Mouse (Mus musculus) embryonic facial prominence, embryonic 15.5 days (tissue): ENCODE measurements at regions not wholly inside any gene's neighbourhood (a gene's known extent, or its start where the extent isn't known, plus 50 kb on each side); places are given as distances from the start of the nearest gene placed in this dataset.

Experiments used
- ATAC-seq: fragments of 200-750 bp; cut with Nextera tagmentation; 2 replicates; pipeline ENCODE4 v1.8.0; 2017; ENCODE audit warnings: low read depth, moderate TSS enrichment; ENCODE audit not compliant: insufficient number of reproducible peaks, low FRiP score, low TSS enrichment
- H3K27ac ChIP-seq: fragments of 300-500 bp; sonication (generic); replicated peaks from 2 replicates; pipeline ENCODE4 v1.5.1; 2015; ENCODE audit warnings: mild to moderate bottlenecking, inconsistent platforms
- H3K27me3 ChIP-seq: fragments of 300-500 bp; sonication (generic); 2 replicates; pipeline ENCODE4 v1.6.1; 2015; ENCODE audit warnings: inconsistent platforms
- H3K36me3 ChIP-seq: fragments of 300-500 bp; sonication (generic); 2 replicates; pipeline ENCODE4 v1.6.1; 2015; ENCODE audit warnings: mild to moderate bottlenecking, inconsistent platforms
- H3K4me1 ChIP-seq: fragments of 300-500 bp; sonication (generic); 2 replicates; pipeline ENCODE4 v1.6.1; 2015; ENCODE audit warnings: inconsistent platforms
- H3K4me2 ChIP-seq: fragments of 300-500 bp; sonication (generic); replicated peaks from 2 replicates; pipeline ENCODE4 v1.6.1; 2015; ENCODE audit warnings: mild to moderate bottlenecking, inconsistent platforms
- H3K4me3 ChIP-seq: fragments of 300-500 bp; sonication (generic); replicated peaks from 2 replicates; pipeline ENCODE4 v1.5.1; 2015; ENCODE audit warnings: mild to moderate bottlenecking, inconsistent platforms
- H3K9ac ChIP-seq: fragments of 300-500 bp; sonication (generic); 2 replicates; pipeline ENCODE4 v1.6.1; 2015; ENCODE audit warnings: inconsistent platforms
- H3K9me3 ChIP-seq: fragments of 300-500 bp; sonication (generic); replicated peaks from 2 replicates; pipeline ENCODE4 v1.6.1; 2016; ENCODE audit warnings: inconsistent platforms
- WGBS: fragments of 180-500 bp; shearing (Covaris S2); methylation state at CpG from one replicate; pipeline ENCODE4 v1.1.7; 2015; 5-methylcytosine and 5-hydroxymethylcytosine counted together

GRCm38 (mm10) chr4:12837097-12837426 is 665.2 kb upstream of the Fam92a start:
- 65% methylated on average over 1 of the region's 1 CpGs for WGBS
- ATAC-seq: no peak
- no peaks in the 10 kb centered on the region for H3K4me1 ChIP-seq
- no peak overlapping the region for H3K4me3 ChIP-seq
- no peak overlapping the region for H3K4me2 ChIP-seq
- no peaks in the 10 kb centered on the region for H3K27me3 ChIP-seq
- no peaks in the 10 kb centered on the region for H3K9me3 ChIP-seq
- H3K9ac ChIP-seq: no peak overlapping the region
- no peaks in the 10 kb centered on the region for H3K36me3 ChIP-seq
- no peak overlapping the region for H3K27ac ChIP-seq

- no peak overlapping the region for H3K4me2 ChIP-seq
- ATAC-seq: no peak
- H3K4me1 ChIP-seq: no peaks in the 10 kb centered on the region
- no peak overlapping the region for H3K27ac ChIP-seq
- H3K9ac ChIP-seq: no peak overlapping the region
- no peak overlapping the region for H3K4me3 ChIP-seq
- no peaks in the 10 kb centered on the region for H3K36me3 ChIP-seq
- no peaks in the 10 kb centered on the region for H3K9me3 ChIP-seq
- WGBS: 40% methylated on average over 4 of the region's 4 CpGs
- no peaks in the 10 kb centered on the region for H3K27me3 ChIP-seq
Observed at GRCm38 (mm10) chr4:12836326-12837096, 664.7 kb upstream of the Fam92a start.

GRCm38 (mm10) chr4:12826419-12826818 is 654.6 kb upstream of the Fam92a start:
- ATAC-seq: no peak
- Histone ChIP-seq H3K4me3 (no peak overlapping the region), H3K9me3 (no peaks in the 10 kb centered on the region), H3K4me1 (no peaks in the 10 kb centered on the region), H3K36me3 (no peaks in the 10 kb centered on the region), H3K27me3 (no peaks in the 10 kb centered on the region), H3K27ac (no peak overlapping the region), H3K9ac (no peak overlapping the region), H3K4me2 (no peak overlapping the region)
- 100% methylated on average over 1 of the region's 1 CpGs for WGBS

- no peak for ATAC-seq
- H3K36me3 ChIP-seq: no peaks in the 10 kb centered on the region
- no peaks in the 10 kb centered on the region for H3K27me3 ChIP-seq
- H3K4me3 ChIP-seq: no peak overlapping the region
- no peak overlapping the region for H3K27ac ChIP-seq
- no peak overlapping the region for H3K9ac ChIP-seq
- WGBS: 81% methylated on average over 2 of the region's 2 CpGs
- H3K9me3 ChIP-seq: no peaks in the 10 kb centered on the region
- no peaks in the 10 kb centered on the region for H3K4me1 ChIP-seq
- no peak overlapping the region for H3K4me2 ChIP-seq
Observed at GRCm38 (mm10) chr4:12814251-12814650, 642.4 kb upstream of the Fam92a start.

GRCm38 (mm10) chr4:12801186-12801585 is 629.4 kb upstream of the Fam92a start:
- Histone ChIP-seq H3K27ac (no peak overlapping the region), H3K27me3 (no peaks in the 10 kb centered on the region), H3K9me3 (no peaks in the 10 kb centered on the region), H3K4me2 (no peak overlapping the region), H3K4me1 (no peaks in the 10 kb centered on the region), H3K4me3 (no peak overlapping the region), H3K36me3 (no peaks in the 10 kb centered on the region), H3K9ac (no peak overlapping the region)
- whole genome bisulfite sequencing: 93% methylated on average over 3 of the region's 3 CpGs
- no peak for ATAC-seq

GRCm38 (mm10) chr4:12799564-12799963 is 627.7 kb upstream of the Fam92a start:
- no peak overlapping the region for H3K4me2 ChIP-seq

GRCm38 (mm10) chr4:12792764-12793422 is 621.1 kb upstream of the Fam92a start:
- Histone ChIP-seq H3K27me3 (no peaks in the 10 kb centered on the region), H3K4me1 (no peaks in the 10 kb centered on the region)
- 72% methylated on average over 11 of the region's 11 CpGs for WGBS

More at GRCm38 (mm10) chr4:12799564-12799963, 627.7 kb upstream of the Fam92a start:
- H3K4me1 ChIP-seq: no peaks in the 10 kb centered on the region
- H3K27me3 ChIP-seq: no peaks in the 10 kb centered on the region
- H3K9ac ChIP-seq: no peak overlapping the region
- 36% methylated on average over 5 of the region's 5 CpGs for WGBS
- ATAC-seq: no peak
- H3K36me3 ChIP-seq: no peaks in the 10 kb centered on the region
- no peak overlapping the region for H3K27ac ChIP-seq
- no peak overlapping the region for H3K4me3 ChIP-seq
- no peaks in the 10 kb centered on the region for H3K9me3 ChIP-seq

GRCm38 (mm10) chr4:12791786-12792674 is 620.2 kb upstream of the Fam92a start:
- no peaks in the 10 kb centered on the region for H3K27me3 ChIP-seq
- H3K4me2 ChIP-seq: no peak overlapping the region
- no peak overlapping the region for H3K4me3 ChIP-seq
- H3K9ac ChIP-seq: no peak overlapping the region
- no peaks in the 10 kb centered on the region for H3K4me1 ChIP-seq
- no peaks in the 10 kb centered on the region for H3K9me3 ChIP-seq
- ATAC-seq: peak; percentile 19; the same call in 1 of the 2 replicates
- H3K27ac ChIP-seq: no peak overlapping the region
- no peaks in the 10 kb centered on the region for H3K36me3 ChIP-seq
- 57% methylated on average over 9 of the region's 9 CpGs for WGBS

More at GRCm38 (mm10) chr4:12792764-12793422, 621.1 kb upstream of the Fam92a start:
- Histone ChIP-seq H3K36me3 (no peaks in the 10 kb centered on the region), H3K4me3 (no peak overlapping the region), H3K27ac (no peak overlapping the region), H3K9ac (no peak overlapping the region), H3K4me2 (no peak overlapping the region), H3K9me3 (no peaks in the 10 kb centered on the region)
- no peak for ATAC-seq

- Histone ChIP-seq H3K27ac (no peak overlapping the region), H3K4me2 (no peak overlapping the region), H3K4me3 (no peak overlapping the region), H3K9me3 (no peaks in the 10 kb centered on the region), H3K36me3 (no peaks in the 10 kb centered on the region), H3K27me3 (no peaks in the 10 kb centered on the region), H3K9ac (no peak overlapping the region), H3K4me1 (peaks cover 9% of the 10 kb centered on the region; the same call in 1 of the 2 replicates)
- 78% methylated on average over 4 of the region's 4 CpGs for WGBS
- no peak for ATAC-seq
Observed at GRCm38 (mm10) chr4:12785840-12786239, 614.0 kb upstream of the Fam92a start.

- no peaks in the 10 kb centered on the region for H3K9me3 ChIP-seq
Observed at GRCm38 (mm10) chr4:12784479-12784878, 612.7 kb upstream of the Fam92a start.

GRCm38 (mm10) chr4:12784068-12784467 is 612.3 kb upstream of the Fam92a start:
- peaks cover 9% of the 10 kb centered on the region; the same call in 1 of the 2 replicates for H3K4me1 ChIP-seq
- WGBS: 72% methylated on average over 11 of the region's 11 CpGs
- H3K9me3 ChIP-seq: no peaks in the 10 kb centered on the region
- no peak overlapping the region for H3K9ac ChIP-seq
- no peak for ATAC-seq
- H3K27me3 ChIP-seq: no peaks in the 10 kb centered on the region
- no peaks in the 10 kb centered on the region for H3K36me3 ChIP-seq
- no peak overlapping the region for H3K4me3 ChIP-seq
- H3K27ac ChIP-seq: no peak overlapping the region
- H3K4me2 ChIP-seq: no peak overlapping the region

More at GRCm38 (mm10) chr4:12784479-12784878, 612.7 kb upstream of the Fam92a start:
- WGBS: 66% methylated on average over 3 of the region's 3 CpGs
- H3K4me3 ChIP-seq: no peak overlapping the region
- H3K4me2 ChIP-seq: no peak overlapping the region
- ATAC-seq: no peak
- H3K27me3 ChIP-seq: no peaks in the 10 kb centered on the region
- H3K9ac ChIP-seq: no peak overlapping the region
- no peaks in the 10 kb centered on the region for H3K36me3 ChIP-seq
- H3K27ac ChIP-seq: no peak overlapping the region
- H3K4me1 ChIP-seq: peaks cover 9% of the 10 kb centered on the region; the same call in 1 of the 2 replicates
